Mouse (Mus musculus): ENCODE results near the gene Trpm5. TPM values are rescaled to one million over a fixed set of nuclear protein-coding genes. Genes with fewer than 3 reads are reported as not detected.

The Trpm5 gene
- polyA plus RNA-seq, 1 experiment from 2014 or later = 0.64 TPM

GRCm38 (mm10) chr7:143070506-143071070, 23.9 kb downstream of the Trpm5 start:
- peak overlapping the region; percentile 79 for H3K4me3 ChIP-seq (ENCODE audit: low read depth, low read length)
- ATAC-seq (replicated peaks; ENCODE audit: low FRiP score) = no peak
- peaks cover 10% of the 10 kb centered on the region; the same call in 1 of the 2 replicates for H3K4me1 ChIP-seq (replicated peaks; ENCODE audit: control insufficient read depth, insufficient read depth, low read length)
- peak overlapping the region; percentile 85 for H3K9ac ChIP-seq (ENCODE audit: low read length)
- H3K27me3 ChIP-seq (ENCODE audit: control insufficient read depth, insufficient read depth, low read length) = no peaks in the 10 kb centered on the region
- no peak for DNase-seq (ENCODE audit: low spot score)
- no peak overlapping the region for H3K27ac ChIP-seq (ENCODE audit: low read depth, low read length)
- H3K4me2 ChIP-seq (ENCODE audit: low read depth, low read length, severe bottlenecking) = peak overlapping the region; percentile 98
- no peaks in the 10 kb centered on the region; the same call in 1 of the 2 replicates for H3K36me3 ChIP-seq (ENCODE audit: control insufficient read depth, insufficient read depth, low read length)
- 90% methylated on average over 10 of the region's 10 CpGs for WGBS
- no peaks in the 10 kb centered on the region for H3K9me3 ChIP-seq (ENCODE audit: control insufficient read depth, low read length)

GRCm38 (mm10) chr7:143069751-143070400, 24.6 kb downstream of the Trpm5 start:
- Histone ChIP-seq H3K27me3 (ENCODE audit: control insufficient read depth, insufficient read depth, low read length) (no peaks in the 10 kb centered on the region), H3K36me3 (ENCODE audit: control insufficient read depth, insufficient read depth, low read length) (no peaks in the 10 kb centered on the region; the same call in 1 of the 2 replicates), H3K27ac (ENCODE audit: low read depth, low read length) (peak overlapping the region; percentile 4; the same call in 1 of the 2 replicates), H3K9ac (ENCODE audit: low read length) (peak overlapping the region; percentile 85), H3K4me2 (ENCODE audit: low read depth, low read length, severe bottlenecking) (peak overlapping the region; percentile 98), H3K4me3 (ENCODE audit: low read depth, low read length) (peak overlapping the region; percentile 79), H3K4me1 (replicated peaks; ENCODE audit: control insufficient read depth, insufficient read depth, low read length) (peaks cover 10% of the 10 kb centered on the region; the same call in 1 of the 2 replicates), H3K9me3 (ENCODE audit: control insufficient read depth, low read length) (no peaks in the 10 kb centered on the region)
- DNase-seq (ENCODE audit: low spot score) = peak; percentile 62
- WGBS = 13% methylated on average over 30 of the region's 30 CpGs
- ATAC-seq (replicated peaks; ENCODE audit: low FRiP score) = no peak

GRCm38 (mm10) chr7:143068882-143069591, 25.4 kb downstream of the Trpm5 start, which contains the start of gene Tssc4:
Gene Tssc4, plus strand, starts transcription at chr7:143069249.
- under 1% methylated on average over 51 of the region's 51 CpGs for WGBS
- Histone ChIP-seq H3K27me3 (ENCODE audit: control insufficient read depth, insufficient read depth, low read length) (no peaks in the 10 kb centered on the region), H3K4me2 (ENCODE audit: low read depth, low read length, severe bottlenecking) (peak within 1 kb of the TSS; percentile 98), H3K9me3 (ENCODE audit: control insufficient read depth, low read length) (no peaks in the 10 kb centered on the region), H3K36me3 (ENCODE audit: control insufficient read depth, insufficient read depth, low read length) (no peaks in the 10 kb centered on the region; the same call in 1 of the 2 replicates), H3K4me1 (replicated peaks; ENCODE audit: control insufficient read depth, insufficient read depth, low read length) (peaks cover 10% of the 10 kb centered on the region; the same call in 1 of the 2 replicates), H3K27ac (ENCODE audit: low read depth, low read length) (peak within 1 kb of the TSS; percentile 69), H3K9ac (ENCODE audit: low read length) (peak within 1 kb of the TSS; percentile 85), H3K4me3 (ENCODE audit: low read depth, low read length) (peak within 1 kb of the TSS; percentile 79)
- DNase-seq (ENCODE audit: low spot score) = peak; percentile 98
- ATAC-seq (replicated peaks; ENCODE audit: low FRiP score) = peak; percentile 96

- H3K4me3 ChIP-seq (ENCODE audit: low read depth, low read length) = peak overlapping the region; percentile 79
- H3K36me3 ChIP-seq (ENCODE audit: control insufficient read depth, insufficient read depth, low read length) = peaks cover 3% of the 10 kb centered on the region; the same call in 1 of the 2 replicates
- H3K9ac ChIP-seq (ENCODE audit: low read length) = peak overlapping the region; percentile 60
- ATAC-seq (replicated peaks; ENCODE audit: low FRiP score) = peak; percentile 6
- no peaks in the 10 kb centered on the region for H3K9me3 ChIP-seq (ENCODE audit: control insufficient read depth, low read length)
- H3K4me2 ChIP-seq (ENCODE audit: low read depth, low read length, severe bottlenecking) = peak overlapping the region; percentile 77
- 49% methylated on average over 13 of the region's 13 CpGs for whole genome bisulfite sequencing
- peak; percentile 66 for DNase-seq (ENCODE audit: low spot score)
- peak overlapping the region; percentile 69 for H3K27ac ChIP-seq (ENCODE audit: low read depth, low read length)
- H3K27me3 ChIP-seq (ENCODE audit: control insufficient read depth, insufficient read depth, low read length) = no peaks in the 10 kb centered on the region
- peaks cover 10% of the 10 kb centered on the region; the same call in 1 of the 2 replicates for H3K4me1 ChIP-seq (replicated peaks; ENCODE audit: control insufficient read depth, insufficient read depth, low read length)
Observed at GRCm38 (mm10) chr7:143068316-143068881, 26.0 kb downstream of the Trpm5 start.

GRCm38 (mm10) chr7:143067897-143068296, 26.5 kb downstream of the Trpm5 start:
- Histone ChIP-seq H3K36me3 (ENCODE audit: control insufficient read depth, insufficient read depth, low read length) (peaks cover 3% of the 10 kb centered on the region; the same call in 1 of the 2 replicates), H3K4me3 (ENCODE audit: low read depth, low read length) (no peak overlapping the region; the same call in 1 of the 2 replicates), H3K27ac (ENCODE audit: low read depth, low read length) (peak overlapping the region; percentile 69), H3K4me1 (replicated peaks; ENCODE audit: control insufficient read depth, insufficient read depth, low read length) (peaks cover 10% of the 10 kb centered on the region; the same call in 1 of the 2 replicates), H3K9ac (ENCODE audit: low read length) (no peak overlapping the region; the same call in 1 of the 2 replicates), H3K9me3 (ENCODE audit: control insufficient read depth, low read length) (no peaks in the 10 kb centered on the region), H3K27me3 (ENCODE audit: control insufficient read depth, insufficient read depth, low read length) (no peaks in the 10 kb centered on the region), H3K4me2 (ENCODE audit: low read depth, low read length, severe bottlenecking) (peak overlapping the region; percentile 77; the same call in 1 of the 2 replicates)
- ATAC-seq (replicated peaks; ENCODE audit: low FRiP score) (no peak), DNase-seq (ENCODE audit: low spot score) (no peak)
- WGBS = 81% methylated on average over 3 of the region's 3 CpGs

- DNase-seq (ENCODE audit: low spot score) = no peak
- Histone ChIP-seq H3K27ac (ENCODE audit: low read depth, low read length) (no peak overlapping the region), H3K9ac (ENCODE audit: low read length) (no peak overlapping the region), H3K4me3 (ENCODE audit: low read depth, low read length) (no peak overlapping the region), H3K4me2 (ENCODE audit: low read depth, low read length, severe bottlenecking) (no peak overlapping the region), H3K36me3 (ENCODE audit: control insufficient read depth, insufficient read depth, low read length) (peaks cover 5% of the 10 kb centered on the region; the same call in 1 of the 2 replicates), H3K9me3 (ENCODE audit: control insufficient read depth, low read length) (no peaks in the 10 kb centered on the region), H3K27me3 (ENCODE audit: control insufficient read depth, insufficient read depth, low read length) (no peaks in the 10 kb centered on the region), H3K4me1 (replicated peaks; ENCODE audit: control insufficient read depth, insufficient read depth, low read length) (peaks cover 10% of the 10 kb centered on the region; the same call in 1 of the 2 replicates)
- ATAC-seq (replicated peaks; ENCODE audit: low FRiP score) = no peak
- WGBS = 90% methylated on average over 2 of the region's 2 CpGs
Observed at GRCm38 (mm10) chr7:143067469-143067868, 27.0 kb downstream of the Trpm5 start.

GRCm38 (mm10) chr7:143065692-143066091, 28.8 kb downstream of the Trpm5 start:
- Histone ChIP-seq H3K27ac (ENCODE audit: low read depth, low read length) (no peak overlapping the region), H3K4me3 (ENCODE audit: low read depth, low read length) (no peak overlapping the region), H3K27me3 (ENCODE audit: control insufficient read depth, insufficient read depth, low read length) (no peaks in the 10 kb centered on the region), H3K9me3 (ENCODE audit: control insufficient read depth, low read length) (no peaks in the 10 kb centered on the region), H3K4me2 (ENCODE audit: low read depth, low read length, severe bottlenecking) (no peak overlapping the region), H3K4me1 (replicated peaks; ENCODE audit: control insufficient read depth, insufficient read depth, low read length) (peaks cover 8% of the 10 kb centered on the region; the same call in 1 of the 2 replicates), H3K9ac (ENCODE audit: low read length) (no peak overlapping the region), H3K36me3 (ENCODE audit: control insufficient read depth, insufficient read depth, low read length) (peaks cover 6% of the 10 kb centered on the region; the same call in 1 of the 2 replicates)
- 97% methylated on average over 2 of the region's 2 CpGs for WGBS
- no peak for DNase-seq (ENCODE audit: low spot score)
- ATAC-seq (replicated peaks; ENCODE audit: low FRiP score) = no peak

GRCm38 (mm10) chr7:143064226-143064625, 30.2 kb downstream of the Trpm5 start:
- H3K4me1 ChIP-seq (replicated peaks; ENCODE audit: control insufficient read depth, insufficient read depth, low read length) = no peaks in the 10 kb centered on the region; the same call in 1 of the 2 replicates
- H3K27ac ChIP-seq (ENCODE audit: low read depth, low read length) = no peak overlapping the region
- no peak overlapping the region for H3K4me2 ChIP-seq (ENCODE audit: low read depth, low read length, severe bottlenecking)
- H3K4me3 ChIP-seq (ENCODE audit: low read depth, low read length) = no peak overlapping the region
- H3K36me3 ChIP-seq (ENCODE audit: control insufficient read depth, insufficient read depth, low read length) = peaks cover 6% of the 10 kb centered on the region; the same call in 1 of the 2 replicates
- H3K27me3 ChIP-seq (ENCODE audit: control insufficient read depth, insufficient read depth, low read length) = no peaks in the 10 kb centered on the region
- WGBS = 66% methylated on average over 6 of the region's 6 CpGs
- no peaks in the 10 kb centered on the region for H3K9me3 ChIP-seq (ENCODE audit: control insufficient read depth, low read length)
- no peak for DNase-seq (ENCODE audit: low spot score)
- H3K9ac ChIP-seq (ENCODE audit: low read length) = no peak overlapping the region
- ATAC-seq (replicated peaks; ENCODE audit: low FRiP score) = no peak
